Mouse (Mus musculus) midbrain, embryonic 14.5 days (tissue): ENCODE results near the gene Lbh. TPM values are rescaled to one million over a fixed set of nuclear protein-coding genes. Genes with fewer than 3 reads are reported as not detected.

Source experiments
- ATAC-seq: fragments of 200-750 bp; cut with Nextera tagmentation; 2 replicates; pipeline ENCODE4 v1.8.0; 2017; ENCODE audit warnings: moderate number of reproducible peaks, moderate library complexity; ENCODE audit not compliant: low FRiP score, low TSS enrichment
- DNase-seq: peaks from one replicate; pipeline ENCODE4 v3.0.0-alpha.2; 2015
- H3K27ac ChIP-seq: fragments of 300-500 bp; sonication (generic); replicated peaks from 2 replicates; pipeline ENCODE4 v1.5.1; 2014; ENCODE audit warnings: mild to moderate bottlenecking, low read depth, low read length, moderate library complexity
- H3K27me3 ChIP-seq: fragments of 300-500 bp; sonication (generic); 2 replicates; pipeline ENCODE4 v1.6.1; 2014; ENCODE audit warnings: low read length, control low read depth, mixed read lengths; ENCODE audit not compliant: control insufficient read depth, insufficient read depth
- H3K36me3 ChIP-seq: fragments of 300-500 bp; sonication (generic); 2 replicates; pipeline ENCODE4 v1.6.1; 2014; ENCODE audit warnings: low read length, control low read depth; ENCODE audit not compliant: control insufficient read depth, insufficient read depth
- H3K4me1 ChIP-seq: fragments of 300-500 bp; sonication (generic); 2 replicates; pipeline ENCODE4 v1.6.1; 2014; ENCODE audit warnings: mild to moderate bottlenecking, antibody characterized with exemption, low read length, control low read depth; ENCODE audit not compliant: control insufficient read depth, insufficient read depth
- H3K4me2 ChIP-seq: fragments of 300-500 bp; sonication (generic); 2 replicates; pipeline ENCODE4 v1.6.1; 2014; ENCODE audit warnings: mild to moderate bottlenecking, low read length, moderate library complexity
- H3K4me3 ChIP-seq: fragments of 300-500 bp; sonication (generic); replicated peaks from 2 replicates; pipeline ENCODE4 v1.5.1; 2014; ENCODE audit warnings: low read depth, low read length
- H3K9ac ChIP-seq: fragments of 300-500 bp; sonication (generic); replicated peaks from 2 replicates; pipeline ENCODE4 v1.6.1; 2014; ENCODE audit warnings: mild to moderate bottlenecking, low read length, moderate library complexity
- H3K9me3 ChIP-seq: fragments of 300-500 bp; sonication (generic); 2 replicates; pipeline ENCODE4 v1.6.1; 2016; ENCODE audit warnings: low read length, control low read depth, mixed read lengths; ENCODE audit not compliant: control insufficient read depth
- WGBS: fragments of 180-500 bp; shearing (Covaris S2); extraction: QIAGEN DNeasy Blood & Tissue Kit; methylation state at CpG from one replicate; pipeline ENCODE4 v1.1.7; 2014; 5-methylcytosine and 5-hydroxymethylcytosine counted together
- polyA plus RNA-seq: library from polyadenylated mRNA; unstranded; fragments of >200 nt; fragmentation: Nextera tagmentation; extraction: Ambion mirVana; gene quantifications from 2 replicates; pipeline ENCODE4 v1.2.1, GENCODE M21; 2014

Lbh gene
- polyA plus RNA-seq, 1 experiment from 2014 or later: 8.9 TPM

GRCm38 (mm10) chr17:72938026-72938795, 20.1 kb downstream of the Lbh start:
- peaks cover 48% of the 10 kb centered on the region for H3K36me3 ChIP-seq
- H3K4me2 ChIP-seq: no peak overlapping the region
- ATAC-seq: no peak
- 88% methylated on average over 11 of the region's 11 CpGs for WGBS
- H3K27ac ChIP-seq: no peak overlapping the region
- H3K9ac ChIP-seq: no peak overlapping the region
- H3K4me3 ChIP-seq: no peak overlapping the region
- no peak for DNase-seq
- no peaks in the 10 kb centered on the region for H3K27me3 ChIP-seq
- H3K9me3 ChIP-seq: no peaks in the 10 kb centered on the region
- peaks cover 5% of the 10 kb centered on the region; the same call in 1 of the 2 replicates for H3K4me1 ChIP-seq

GRCm38 (mm10) chr17:72938871-72939568, 20.9 kb downstream of the Lbh start:
- Histone ChIP-seq H3K4me2 (no peak overlapping the region), H3K9ac (no peak overlapping the region), H3K27me3 (no peaks in the 10 kb centered on the region), H3K36me3 (peaks cover 42% of the 10 kb centered on the region), H3K9me3 (no peaks in the 10 kb centered on the region), H3K4me3 (no peak overlapping the region), H3K27ac (no peak overlapping the region), H3K4me1 (peaks cover 5% of the 10 kb centered on the region; the same call in 1 of the 2 replicates)
- whole genome bisulfite sequencing: 95% methylated on average over 15 of the region's 15 CpGs
- no peak for DNase-seq
- ATAC-seq: no peak

GRCm38 (mm10) chr17:72939569-72939899, 21.4 kb downstream of the Lbh start:
- 96% methylated on average over 6 of the region's 6 CpGs for WGBS
- no peaks in the 10 kb centered on the region for H3K27me3 ChIP-seq
- H3K4me3 ChIP-seq: no peak overlapping the region
- H3K9ac ChIP-seq: no peak overlapping the region
- no peak overlapping the region for H3K27ac ChIP-seq
- H3K4me2 ChIP-seq: no peak overlapping the region
- no peak for ATAC-seq
- H3K4me1 ChIP-seq: peaks cover 5% of the 10 kb centered on the region; the same call in 1 of the 2 replicates
- DNase-seq: no peak
- H3K9me3 ChIP-seq: no peaks in the 10 kb centered on the region
- H3K36me3 ChIP-seq: peaks cover 38% of the 10 kb centered on the region

- Histone ChIP-seq H3K9me3 (no peaks in the 10 kb centered on the region), H3K36me3 (peaks cover 24% of the 10 kb centered on the region), H3K4me2 (no peak overlapping the region), H3K4me1 (no peaks in the 10 kb centered on the region), H3K4me3 (no peak overlapping the region), H3K27ac (no peak overlapping the region), H3K9ac (no peak overlapping the region), H3K27me3 (no peaks in the 10 kb centered on the region)
- no peak for DNase-seq
- no peak for ATAC-seq
- 86% methylated on average over 5 of the region's 5 CpGs for WGBS
These were observed 26.3 kb downstream of the Lbh start for GRCm38 (mm10) chr17:72944368-72944767.

GRCm38 (mm10) chr17:72947111-72947859, 29.2 kb downstream of the Lbh start:
- Histone ChIP-seq H3K27me3 (no peaks in the 10 kb centered on the region), H3K36me3 (0 out of 2 replicates have a peak, but pooled peaks cover under 1% of the 10 kb centered on the region), H3K4me3 (no peak overlapping the region), H3K9me3 (no peaks in the 10 kb centered on the region), H3K27ac (no peak overlapping the region), H3K4me2 (no peak overlapping the region), H3K9ac (no peak overlapping the region), H3K4me1 (no peaks in the 10 kb centered on the region)
- 86% methylated on average over 6 of the region's 6 CpGs for WGBS
- no peak for DNase-seq
- ATAC-seq: no peak

- ATAC-seq: no peak
- Histone ChIP-seq H3K27me3 (no peaks in the 10 kb centered on the region), H3K27ac (no peak overlapping the region), H3K9me3 (no peaks in the 10 kb centered on the region), H3K4me2 (no peak overlapping the region), H3K4me1 (no peaks in the 10 kb centered on the region), H3K4me3 (no peak overlapping the region), H3K9ac (no peak overlapping the region), H3K36me3 (no peaks in the 10 kb centered on the region)
- WGBS: 87% methylated on average over 9 of the region's 9 CpGs
- no peak for DNase-seq
These were observed 30.0 kb downstream of the Lbh start for GRCm38 (mm10) chr17:72948119-72948518.

GRCm38 (mm10) chr17:72949247-72949701, 31.2 kb downstream of the Lbh start:
- no peak overlapping the region for H3K4me3 ChIP-seq
- no peaks in the 10 kb centered on the region for H3K27me3 ChIP-seq
- no peaks in the 10 kb centered on the region for H3K36me3 ChIP-seq
- WGBS: 83% methylated on average over 7 of the region's 7 CpGs
- H3K4me1 ChIP-seq: no peaks in the 10 kb centered on the region
- no peak overlapping the region for H3K4me2 ChIP-seq
- no peaks in the 10 kb centered on the region for H3K9me3 ChIP-seq
- ATAC-seq: no peak
- DNase-seq: no peak
- H3K9ac ChIP-seq: no peak overlapping the region
- H3K27ac ChIP-seq: no peak overlapping the region

- no peaks in the 10 kb centered on the region for H3K4me1 ChIP-seq
- WGBS: 78% methylated on average over 6 of the region's 6 CpGs
- H3K4me3 ChIP-seq: no peak overlapping the region
These were observed 33.2 kb downstream of the Lbh start for GRCm38 (mm10) chr17:72951331-72951730.

More at GRCm38 (mm10) chr17:72951331-72951730, 33.2 kb downstream of the Lbh start:
- DNase-seq (no peak), ATAC-seq (no peak)
- no peak overlapping the region for H3K4me2 ChIP-seq
- H3K9me3 ChIP-seq: no peaks in the 10 kb centered on the region
- no peaks in the 10 kb centered on the region for H3K27me3 ChIP-seq
- H3K27ac ChIP-seq: no peak overlapping the region
- H3K9ac ChIP-seq: no peak overlapping the region
- no peaks in the 10 kb centered on the region for H3K36me3 ChIP-seq
